In genomic region chr11:52299687-52300086, GRCm38 (mm10) we compare ENCODE assay signal across 16 mouse cellular contexts. TPM values are rescaled to one million over a fixed set of nuclear protein-coding genes. Genes with fewer than 3 reads are reported as not detected.
DNase-seq lines count a peak whose midpoint lies in the region; ATAC-seq lines count a peak whose summit lies in the region.
"Had no signal": no experiment of that assay in that cellular context is flagged by ENCODE, and none has a peak within 500 bp of the region (broad histone marks: within the 10 kb centered on the region; RNA-seq: fewer than 3 reads in every experiment).

No protein-coding gene starts in this region.

- H3K4me2 ChIP-seq in neural tube, embryonic 15.5 days: no peak overlapping the region
- H3K4me2 ChIP-seq: liver, embryonic 13.5 days had no signal

- WGBS in neural tube, embryonic 15.5 days: 72% methylated on average over 7 of the region's 7 CpGs

- H3K27me3 ChIP-seq in splenic B cell, adult 2 months (ENCODE audit: control insufficient read depth, insufficient read depth, low read length, poor library complexity, severe bottlenecking): no peaks in the 10 kb centered on the region; the same call in 1 of the 2 replicates
- no peaks in the 10 kb centered on the region for H3K27me3 ChIP-seq in neural tube, embryonic 15.5 days (replicated peaks)

- ATAC-seq in neural tube, embryonic 15.5 days (ENCODE audit: low FRiP score): no peak
- ATAC-seq: forebrain, embryonic 14.5 days; intestine, postnatal 0 days; midbrain, embryonic 16.5 days had no signal

- no peaks in the 10 kb centered on the region for H3K9me3 ChIP-seq in neural tube, embryonic 15.5 days (replicated peaks)
- H3K9me3 ChIP-seq: G1E; liver, embryonic 13.5 days had no signal

- DNase-seq in spleen, postnatal 36 days (ENCODE audit: low spot score in 2 of 2): peak; percentile 52 to 53
- no peak for DNase-seq in spleen, adult 12 weeks (ENCODE audit: low spot score)
- peak; percentile 44 for DNase-seq in brain, adult 2 months (ENCODE audit: low read depth, low spot score)
- peak; percentile 9 for DNase-seq in splenic B cell, adult 2 months (ENCODE audit: low read depth, low spot score)
- DNase-seq in B cell, adult 2 months: no peak
- DNase-seq in left cerebral cortex, adult 18-20 months (ENCODE audit: low spot score in 2 of 2): no peak
- DNase-seq: cerebellum, adult 11 months; heart, postnatal 4 days; kidney, postnatal 25 days; liver, embryonic 13.5 days; lung, postnatal 10 days had no signal

- H3K9ac ChIP-seq in neural tube, embryonic 15.5 days (replicated peaks): no peak overlapping the region
- H3K9ac ChIP-seq: liver, embryonic 13.5 days had no signal

- no peak overlapping the region for H3K4me3 ChIP-seq in neural tube, embryonic 15.5 days (replicated peaks)
- H3K4me3 ChIP-seq: liver, embryonic 13.5 days had no signal

- H3K4me1 ChIP-seq in neural tube, embryonic 15.5 days: peaks cover 2% of the 10 kb centered on the region; the same call in 1 of the 2 replicates
- H3K4me1 ChIP-seq: liver, embryonic 13.5 days had no signal

- no peak overlapping the region for H3K27ac ChIP-seq in neural tube, embryonic 15.5 days (replicated peaks)
- H3K27ac ChIP-seq: liver, embryonic 13.5 days had no signal

- H3K36me3 ChIP-seq in splenic B cell, adult 2 months (ENCODE audit: control insufficient read depth, insufficient read depth, low read length, poor library complexity, severe bottlenecking): no peaks in the 10 kb centered on the region
- H3K36me3 ChIP-seq in neural tube, embryonic 15.5 days: no peaks in the 10 kb centered on the region
- H3K36me3 ChIP-seq: G1E; liver, embryonic 13.5 days had no signal

RNA-seq across cellular contexts. Expression of gene Tcf7, which starts 16.9 kb away (rescaled TPM):
- 5.0 and 50.9 TPM in 2 replicates for polyA plus RNA-seq in neural tube, embryonic 15.5 days (2015; fragmentation: Nextera tagmentation; extraction: Ambion mirVana)
- 1 to 10 TPM; 4.6 to 6.3 TPM for total RNA-seq in left cerebral cortex, adult 18-20 months (2021)
- total RNA-seq: G1E had no signal
- polyA plus RNA-seq: G1E had no signal

Comparison
In these comparisons a context has a peak if more than half of its experiments do, and no peak if none do; other contexts are left out.
1. DNase-seq: peak in spleen, postnatal 36 days (2 of 2), brain, adult 2 months (single experiment) and splenic B cell, adult 2 months (single experiment); none in spleen, adult 12 weeks (single experiment), B cell, adult 2 months (0 of 2) and left cerebral cortex, adult 18-20 months (0 of 2).